Mouse (Mus musculus) G1E (cell line): ENCODE data around the gene Enah.

Experiments used
- CTCF ChIP-seq: IDR thresholded peaks from 2 replicates; pipeline ENCODE4 v1.5.1; 2012; ENCODE audit warnings: low read depth, low read length, inconsistent platforms, mixed read lengths
- GATA1 ChIP-seq: IDR thresholded peaks from 2 replicates; pipeline ENCODE4 v1.6.1; 2012; ENCODE audit warnings: borderline replicate concordance, low read length, inconsistent platforms, mixed read lengths
- GATA2 ChIP-seq: IDR thresholded peaks from 2 replicates; pipeline ENCODE4 v1.6.1; 2012; ENCODE audit warnings: low read depth, low read length, inconsistent platforms, borderline replicate concordance
- POLR2AphosphoS5 ChIP-seq: IDR thresholded peaks from 2 replicates; pipeline ENCODE4 v1.6.1; 2012; ENCODE audit warnings: low read depth, low read length, inconsistent platforms; ENCODE audit not compliant: insufficient replicate concordance
- TAL1 ChIP-seq: conservative IDR thresholded peaks from 2 replicates; pipeline ENCODE4 v1.6.1; 2012; ENCODE audit warnings: low read depth, low read length, inconsistent platforms, mixed read lengths

GRCm38 (mm10) chr1:181862676-181863374 is 157.0 kb downstream of the Enah start:
- TF ChIP-seq CTCF (no peak), GATA1 (no peak), POLR2AphosphoS5 (no peak), TAL1 (no peak), GATA2 (no peak)
